Mouse (Mus musculus): Measurements from ENCODE around the gene Trappc13. TPM values are rescaled to one million over a fixed set of nuclear protein-coding genes. Genes with fewer than 3 reads are reported as not detected.

The Trappc13 gene
- polyA plus RNA-seq, 1 experiment from 2014 or later, result 60.5 TPM

GRCm38 (mm10) chr13:104171711-104172110 is 6.6 kb downstream of the Trappc13 start:
- Histone ChIP-seq H3K9me3 (ENCODE audit: low read length) (no peaks in the 10 kb centered on the region), H3K4me2 (replicated peaks; ENCODE audit: low read depth, low read length) (no peak overlapping the region), H3K4me3 (ENCODE audit: low read length) (no peak overlapping the region), H3K27ac (ENCODE audit: low read length) (no peak overlapping the region), H3K4me1 (ENCODE audit: insufficient read depth, low read length) (peaks cover 3% of the 10 kb centered on the region; the same call in 1 of the 2 replicates), H3K27me3 (ENCODE audit: insufficient read depth, low read length) (no peaks in the 10 kb centered on the region), H3K36me3 (ENCODE audit: insufficient read depth, low read length) (peaks cover 9% of the 10 kb centered on the region), H3K9ac (replicated peaks; ENCODE audit: low read length) (no peak overlapping the region)
- 92% methylated on average over 5 of the region's 5 CpGs for WGBS
- no peak for ATAC-seq (ENCODE audit: low FRiP score, low TSS enrichment)

- no peak overlapping the region for H3K4me3 ChIP-seq (ENCODE audit: low read length)
- ATAC-seq (ENCODE audit: low FRiP score, low TSS enrichment), result no peak
- no peaks in the 10 kb centered on the region for H3K27me3 ChIP-seq (ENCODE audit: insufficient read depth, low read length)
- H3K4me2 ChIP-seq (replicated peaks; ENCODE audit: low read depth, low read length), result no peak overlapping the region
- H3K9me3 ChIP-seq (ENCODE audit: low read length), result no peaks in the 10 kb centered on the region
- H3K9ac ChIP-seq (replicated peaks; ENCODE audit: low read length), result no peak overlapping the region
- 82% methylated on average over 1 of the region's 1 CpGs for WGBS
- peaks cover 25% of the 10 kb centered on the region for H3K36me3 ChIP-seq (ENCODE audit: insufficient read depth, low read length)
- no peaks in the 10 kb centered on the region for H3K4me1 ChIP-seq (ENCODE audit: insufficient read depth, low read length)
- no peak overlapping the region for H3K27ac ChIP-seq (ENCODE audit: low read length)
Measured at GRCm38 (mm10) chr13:104155686-104156085, 22.6 kb downstream of the Trappc13 start.

GRCm38 (mm10) chr13:104155106-104155505 is 23.2 kb downstream of the Trappc13 start:
- Histone ChIP-seq H3K9ac (replicated peaks; ENCODE audit: low read length) (no peak overlapping the region), H3K9me3 (ENCODE audit: low read length) (no peaks in the 10 kb centered on the region), H3K27ac (ENCODE audit: low read length) (no peak overlapping the region), H3K4me2 (replicated peaks; ENCODE audit: low read depth, low read length) (no peak overlapping the region), H3K27me3 (ENCODE audit: insufficient read depth, low read length) (no peaks in the 10 kb centered on the region), H3K36me3 (ENCODE audit: insufficient read depth, low read length) (peaks cover 20% of the 10 kb centered on the region), H3K4me1 (ENCODE audit: insufficient read depth, low read length) (no peaks in the 10 kb centered on the region), H3K4me3 (ENCODE audit: low read length) (no peak overlapping the region)
- no peak for ATAC-seq (ENCODE audit: low FRiP score, low TSS enrichment)
- 79% methylated on average over 7 of the region's 7 CpGs for WGBS

GRCm38 (mm10) chr13:104154180-104154579 is 24.1 kb downstream of the Trappc13 start:
- Histone ChIP-seq H3K9me3 (ENCODE audit: low read length) (no peaks in the 10 kb centered on the region), H3K4me1 (ENCODE audit: insufficient read depth, low read length) (no peaks in the 10 kb centered on the region), H3K27me3 (ENCODE audit: insufficient read depth, low read length) (no peaks in the 10 kb centered on the region), H3K27ac (ENCODE audit: low read length) (no peak overlapping the region), H3K4me3 (ENCODE audit: low read length) (no peak overlapping the region), H3K9ac (replicated peaks; ENCODE audit: low read length) (no peak overlapping the region), H3K4me2 (replicated peaks; ENCODE audit: low read depth, low read length) (no peak overlapping the region), H3K36me3 (ENCODE audit: insufficient read depth, low read length) (peaks cover 22% of the 10 kb centered on the region)
- WGBS, result 91% methylated on average over 5 of the region's 5 CpGs
- ATAC-seq (ENCODE audit: low FRiP score, low TSS enrichment), result no peak

GRCm38 (mm10) chr13:104145646-104146045 is 32.6 kb downstream of the Trappc13 start:
- WGBS, result 100% methylated on average over 3 of the region's 3 CpGs
- H3K36me3 ChIP-seq (ENCODE audit: insufficient read depth, low read length), result peaks cover 47% of the 10 kb centered on the region
- no peak overlapping the region for H3K4me3 ChIP-seq (ENCODE audit: low read length)
- no peaks in the 10 kb centered on the region for H3K9me3 ChIP-seq (ENCODE audit: low read length)
- no peak for ATAC-seq (ENCODE audit: low FRiP score, low TSS enrichment)
- H3K4me1 ChIP-seq (ENCODE audit: insufficient read depth, low read length), result no peaks in the 10 kb centered on the region
- H3K4me2 ChIP-seq (replicated peaks; ENCODE audit: low read depth, low read length), result no peak overlapping the region
- H3K27ac ChIP-seq (ENCODE audit: low read length), result no peak overlapping the region
- no peaks in the 10 kb centered on the region for H3K27me3 ChIP-seq (ENCODE audit: insufficient read depth, low read length)
- H3K9ac ChIP-seq (replicated peaks; ENCODE audit: low read length), result no peak overlapping the region

- no peak for ATAC-seq (ENCODE audit: low FRiP score, low TSS enrichment)
- H3K9me3 ChIP-seq (ENCODE audit: low read length), result no peaks in the 10 kb centered on the region
- 74% methylated on average over 9 of the region's 9 CpGs for WGBS
- no peak overlapping the region for H3K4me2 ChIP-seq (replicated peaks; ENCODE audit: low read depth, low read length)
- H3K36me3 ChIP-seq (ENCODE audit: insufficient read depth, low read length), result peaks cover 52% of the 10 kb centered on the region
- H3K4me3 ChIP-seq (ENCODE audit: low read length), result no peak overlapping the region
- H3K27me3 ChIP-seq (ENCODE audit: insufficient read depth, low read length), result no peaks in the 10 kb centered on the region
- no peak overlapping the region for H3K9ac ChIP-seq (replicated peaks; ENCODE audit: low read length)
- H3K27ac ChIP-seq (ENCODE audit: low read length), result no peak overlapping the region
- no peaks in the 10 kb centered on the region for H3K4me1 ChIP-seq (ENCODE audit: insufficient read depth, low read length)
Measured at GRCm38 (mm10) chr13:104144871-104145270, 33.4 kb downstream of the Trappc13 start.

GRCm38 (mm10) chr13:104139369-104140209 is 38.7 kb downstream of the Trappc13 start:
- Histone ChIP-seq H3K9me3 (ENCODE audit: low read length) (no peaks in the 10 kb centered on the region), H3K9ac (replicated peaks; ENCODE audit: low read length) (no peak overlapping the region), H3K4me2 (replicated peaks; ENCODE audit: low read depth, low read length) (no peak overlapping the region; the same call in 1 of the 2 replicates), H3K27ac (ENCODE audit: low read length) (no peak overlapping the region), H3K4me3 (ENCODE audit: low read length) (no peak overlapping the region), H3K27me3 (ENCODE audit: insufficient read depth, low read length) (no peaks in the 10 kb centered on the region), H3K36me3 (ENCODE audit: insufficient read depth, low read length) (peaks cover 17% of the 10 kb centered on the region), H3K4me1 (ENCODE audit: insufficient read depth, low read length) (no peaks in the 10 kb centered on the region)
- no peak for ATAC-seq (ENCODE audit: low FRiP score, low TSS enrichment)
- WGBS, result 46% methylated on average over 13 of the region's 13 CpGs

- H3K4me1 ChIP-seq (ENCODE audit: insufficient read depth, low read length), result no peaks in the 10 kb centered on the region
- H3K4me2 ChIP-seq (replicated peaks; ENCODE audit: low read depth, low read length), result no peak overlapping the region
- no peak overlapping the region for H3K27ac ChIP-seq (ENCODE audit: low read length)
- H3K36me3 ChIP-seq (ENCODE audit: insufficient read depth, low read length), result peaks cover 9% of the 10 kb centered on the region
- 82% methylated on average over 4 of the region's 4 CpGs for WGBS
- no peaks in the 10 kb centered on the region for H3K27me3 ChIP-seq (ENCODE audit: insufficient read depth, low read length)
- no peak for ATAC-seq (ENCODE audit: low FRiP score, low TSS enrichment)
- no peaks in the 10 kb centered on the region for H3K9me3 ChIP-seq (ENCODE audit: low read length)
- no peak overlapping the region for H3K4me3 ChIP-seq (ENCODE audit: low read length)
- no peak overlapping the region for H3K9ac ChIP-seq (replicated peaks; ENCODE audit: low read length)
Measured at GRCm38 (mm10) chr13:104134510-104135085, 43.7 kb downstream of the Trappc13 start.

- 81% methylated on average over 2 of the region's 2 CpGs for WGBS
- H3K27me3 ChIP-seq (ENCODE audit: insufficient read depth, low read length), result no peaks in the 10 kb centered on the region
- no peaks in the 10 kb centered on the region for H3K9me3 ChIP-seq (ENCODE audit: low read length)
- H3K4me3 ChIP-seq (ENCODE audit: low read length), result no peak overlapping the region
- H3K36me3 ChIP-seq (ENCODE audit: insufficient read depth, low read length), result peaks cover 6% of the 10 kb centered on the region; the same call in 1 of the 2 replicates
- no peak overlapping the region for H3K27ac ChIP-seq (ENCODE audit: low read length)
- H3K9ac ChIP-seq (replicated peaks; ENCODE audit: low read length), result no peak overlapping the region
- no peak for ATAC-seq (ENCODE audit: low FRiP score, low TSS enrichment)
- H3K4me1 ChIP-seq (ENCODE audit: insufficient read depth, low read length), result no peaks in the 10 kb centered on the region
- H3K4me2 ChIP-seq (replicated peaks; ENCODE audit: low read depth, low read length), result no peak overlapping the region
Measured at GRCm38 (mm10) chr13:104132561-104132960, 45.7 kb downstream of the Trappc13 start.
